Comparison of ENCODE assay signal across 7 mouse cellular contexts in the genomic region with DNA sequence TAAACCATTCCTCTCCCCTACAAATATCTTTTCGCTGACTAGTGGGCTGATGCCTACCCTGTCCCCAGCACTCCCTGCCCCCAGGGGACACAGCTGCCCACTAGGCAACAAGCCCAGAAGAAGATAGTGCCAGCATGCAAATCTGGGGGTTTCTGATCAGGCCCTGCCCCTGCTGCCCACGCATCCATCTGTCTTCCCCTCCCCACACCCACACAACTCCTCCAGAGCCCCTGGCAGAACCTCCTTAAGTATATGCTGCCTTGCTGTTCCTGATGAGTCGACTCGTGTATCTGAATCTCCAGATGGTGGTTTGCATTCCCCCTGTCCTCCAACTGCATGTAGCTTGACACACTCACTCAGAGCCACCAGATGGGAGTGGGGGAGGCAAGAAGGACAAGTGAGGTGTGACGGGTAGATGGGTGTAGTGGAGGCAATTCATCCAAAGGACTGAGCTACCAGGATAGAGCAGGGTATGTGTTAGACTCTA. TPM values are rescaled to one million over a fixed set of nuclear protein-coding genes. Genes with fewer than 3 reads are reported as not detected.
A peak's percentile ranks its signal among the peaks of the same experiment; 100 is the strongest.
DNase-seq lines count a peak whose midpoint lies in the region; ATAC-seq lines count a peak whose summit lies in the region.

No protein-coding gene starts in this region.

- peaks cover 12% of the 10 kb centered on the region for H3K36me3 ChIP-seq in midbrain, embryonic 13.5 days
- H3K36me3 ChIP-seq in midbrain, embryonic 10.5 days = peaks cover 7% of the 10 kb centered on the region; the same call in 1 of the 2 replicates

- no peaks in the 10 kb centered on the region for H3K9me3 ChIP-seq in midbrain, embryonic 13.5 days
- H3K9me3 ChIP-seq in midbrain, embryonic 10.5 days (replicated peaks) = peaks cover 8% of the 10 kb centered on the region; the same call in 1 of the 2 replicates

- H3K27ac ChIP-seq in midbrain, embryonic 13.5 days = no peak overlapping the region
- no peak overlapping the region for H3K27ac ChIP-seq in midbrain, embryonic 10.5 days (replicated peaks)

- no peak overlapping the region for H3K4me3 ChIP-seq in midbrain, embryonic 13.5 days (replicated peaks)
- H3K4me3 ChIP-seq in midbrain, embryonic 10.5 days = no peak overlapping the region

- H3K27me3 ChIP-seq in midbrain, embryonic 13.5 days = no peaks in the 10 kb centered on the region
- no peaks in the 10 kb centered on the region for H3K27me3 ChIP-seq in midbrain, embryonic 10.5 days (ENCODE audit: low read depth, poor library complexity, severe bottlenecking)

- DNase-seq in midbrain, embryonic 10.5 days (ENCODE audit: low spot score) = no peak
- DNase-seq in frontal cortex, postnatal 14 days (ENCODE audit: low spot score in 2 of 2) = peak; percentile 71 to 86
- DNase-seq in left cerebral cortex, adult 18-20 months (ENCODE audit: low spot score in 2 of 2) = peak; percentile 94 to 95
- DNase-seq in right cerebral cortex, postnatal 25 days = peak; percentile 90
- no peak for DNase-seq in embryo, embryonic 9.5 days (ENCODE audit: extremely low spot score)
- DNase-seq in lung, adult 18-20 months = no peak

- no peak overlapping the region for H3K9ac ChIP-seq in midbrain, embryonic 13.5 days (replicated peaks)

- ATAC-seq in midbrain, embryonic 13.5 days = peak; percentile 62

- peaks cover 14% of the 10 kb centered on the region for H3K4me1 ChIP-seq in midbrain, embryonic 13.5 days (replicated peaks)
- H3K4me1 ChIP-seq in midbrain, embryonic 10.5 days = peaks cover 21% of the 10 kb centered on the region

- H3K4me2 ChIP-seq in midbrain, embryonic 13.5 days (replicated peaks) = no peak overlapping the region

- WGBS in midbrain, embryonic 13.5 days = 78% methylated on average over 5 of the region's 5 CpGs
- WGBS in midbrain, embryonic 10.5 days = 80% methylated on average over 5 of the region's 5 CpGs

RNA-seq across cellular contexts. Expression of a gene that starts 34.6 kb away (rescaled TPM):
- 26.9 and 29.4 TPM in 2 replicates for polyA plus RNA-seq in midbrain, embryonic 13.5 days (2015; fragmentation: Nextera tagmentation; extraction: Ambion mirVana)
- 26.6 and 30.0 TPM in 2 replicates for polyA plus RNA-seq in midbrain, embryonic 10.5 days (2016; fragmentation: Nextera tagmentation; extraction: Ambion mirVana)
- total RNA-seq in left cerebral cortex, adult 18-20 months (2021) = 10 to 100 TPM; 49.2 to 56.0 TPM

RNA-seq across cellular contexts. Expression of a gene that starts 52.3 kb away (rescaled TPM):
- polyA plus RNA-seq in midbrain, embryonic 13.5 days (2015; fragmentation: Nextera tagmentation; extraction: Ambion mirVana) = 160 and 173 TPM in 2 replicates
- polyA plus RNA-seq in midbrain, embryonic 10.5 days (2016; fragmentation: Nextera tagmentation; extraction: Ambion mirVana) = 147 TPM in 2 replicates
- 100 to 1,000 TPM; 448 to 457 TPM for total RNA-seq in left cerebral cortex, adult 18-20 months (2021)

Comparison
In these comparisons a context has a peak if more than half of its experiments do, and no peak if none do; other contexts are left out.
1. DNase-seq: peak in frontal cortex, postnatal 14 days (2 of 2), left cerebral cortex, adult 18-20 months (2 of 2) and right cerebral cortex, postnatal 25 days (single experiment); none in midbrain, embryonic 10.5 days (single experiment), embryo, embryonic 9.5 days (single experiment) and lung, adult 18-20 months (0 of 2).